Mouse (Mus musculus) 3134 (cell line): ENCODE results near the gene Slc9a9.

ENCODE experiments used
- DNase-seq: peaks from one replicate; pipeline ENCODE4 v3.0.0-alpha.2; 2011; ENCODE audit warnings: low spot score; ENCODE audit not compliant: insufficient read length; ENCODE audit errors: extremely low read depth

Slc9a9 gene

DNA sequence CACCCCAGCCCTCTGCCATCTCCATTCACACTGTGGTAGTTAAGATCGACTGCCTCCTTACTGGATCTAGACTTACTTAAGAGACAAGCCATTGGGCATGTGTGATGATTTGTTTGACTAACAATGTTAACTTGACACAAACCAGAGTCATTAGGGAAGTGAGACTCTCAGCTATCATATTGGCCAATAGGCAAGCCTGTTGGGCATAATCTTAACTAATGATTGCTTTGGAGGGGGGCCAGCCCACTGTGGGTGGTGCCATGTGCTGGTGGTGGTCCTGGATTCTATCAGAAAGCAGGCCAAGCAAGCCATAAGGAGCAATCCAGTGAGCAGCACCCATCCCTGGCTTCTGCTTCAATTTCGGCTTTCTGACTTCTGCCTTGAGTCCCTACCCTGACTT, 398.8 kb downstream of the Slc9a9 start:
- DNase-seq, result no peak

DNA sequence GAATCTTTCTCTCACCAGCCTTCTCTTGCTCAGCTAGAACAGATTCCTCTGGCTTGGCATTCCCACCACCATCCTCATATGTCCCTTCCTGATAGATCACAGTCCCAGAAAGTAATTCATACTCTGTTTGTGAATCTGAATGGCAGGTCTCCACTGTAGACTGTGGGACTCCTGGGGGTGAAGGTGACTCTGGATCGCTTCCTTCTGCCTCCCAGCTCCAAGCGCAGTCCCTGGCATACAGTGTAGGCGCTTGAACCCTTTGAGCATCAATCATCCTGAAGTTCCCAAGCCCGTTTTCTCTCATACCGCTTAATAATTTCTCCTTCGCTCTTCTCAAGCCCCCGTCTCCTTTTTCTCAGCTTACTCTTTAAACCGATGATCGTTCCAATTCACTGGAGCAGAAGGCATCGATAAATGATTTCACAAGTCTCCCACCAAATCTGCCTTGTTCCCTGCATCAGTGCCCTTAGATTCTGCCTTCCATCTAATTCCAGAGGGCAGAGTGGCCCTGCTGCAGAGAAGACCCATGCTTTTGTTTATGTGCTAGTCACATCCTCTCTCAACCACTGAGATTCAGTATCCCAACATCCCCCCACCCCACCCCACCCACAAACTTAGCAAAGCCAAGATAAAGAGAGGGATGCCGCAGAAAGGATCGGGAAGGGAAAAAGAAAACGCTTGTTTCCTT, 401.3 kb downstream of the Slc9a9 start:
- no peak for DNase-seq

DNA sequence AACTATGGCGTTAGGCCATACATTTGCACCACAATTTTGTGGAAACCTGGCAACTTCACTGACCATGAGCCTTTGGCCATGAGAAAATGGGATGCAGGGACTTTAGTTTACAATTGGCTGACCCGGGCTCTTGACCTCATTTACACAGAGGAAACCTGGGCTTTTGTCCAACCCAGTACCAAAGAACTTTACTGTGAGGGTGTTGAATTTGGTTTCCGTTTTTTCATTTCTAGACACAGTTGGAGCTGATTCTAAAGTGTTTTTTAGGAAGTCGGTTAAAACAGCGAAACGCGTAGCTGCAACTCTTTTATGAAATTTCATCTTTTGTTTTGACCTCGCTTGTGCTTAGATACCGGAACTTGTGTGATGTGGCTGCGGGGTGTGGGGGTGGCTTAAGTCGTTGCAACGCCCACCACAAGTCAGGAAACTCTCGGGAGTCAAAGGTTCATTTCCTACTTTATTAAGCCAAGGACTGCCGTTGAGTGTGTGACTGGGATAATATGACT, 402.8 kb downstream of the Slc9a9 start:
- no peak for DNase-seq

DNA sequence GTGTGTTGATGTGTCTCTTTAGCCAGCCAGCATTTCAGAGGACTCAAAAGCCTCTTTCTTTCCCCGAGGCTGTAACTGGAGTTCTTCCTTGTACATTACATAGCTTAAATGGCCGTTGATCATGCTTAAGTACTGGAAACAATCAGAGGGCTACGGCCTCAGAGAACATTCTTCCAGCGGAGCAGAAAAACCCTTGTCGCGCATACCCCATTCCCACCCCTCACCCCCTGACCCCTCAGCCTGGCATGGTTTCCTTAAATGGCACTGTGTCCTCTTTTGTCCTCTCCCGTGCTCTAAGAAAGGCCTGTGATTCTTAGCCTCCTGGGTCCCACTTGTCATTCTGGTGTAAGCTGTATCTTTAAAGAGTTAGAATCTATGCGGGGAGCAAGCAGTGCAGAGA, 404.0 kb downstream of the Slc9a9 start:
- no peak for DNase-seq

DNA sequence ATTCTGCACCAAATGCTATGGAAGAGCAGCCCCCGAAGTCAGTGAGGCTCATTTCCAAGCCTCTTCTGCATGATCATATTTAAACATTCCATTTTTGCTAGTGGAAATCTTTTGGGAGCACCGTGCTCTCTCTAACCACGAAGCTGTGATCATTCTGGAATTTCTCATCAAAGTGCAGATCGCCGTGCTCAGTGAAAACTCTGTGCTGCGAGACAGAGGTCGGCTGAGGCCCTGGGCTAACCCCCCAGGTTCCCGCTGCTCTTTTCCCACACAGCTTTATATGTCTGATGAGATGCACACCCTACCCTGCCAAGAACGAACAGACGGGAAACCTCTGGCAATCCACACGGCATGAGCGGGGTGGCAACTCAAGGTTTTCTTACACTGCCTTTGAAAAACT, 406.1 kb downstream of the Slc9a9 start:
- no peak for DNase-seq

DNA sequence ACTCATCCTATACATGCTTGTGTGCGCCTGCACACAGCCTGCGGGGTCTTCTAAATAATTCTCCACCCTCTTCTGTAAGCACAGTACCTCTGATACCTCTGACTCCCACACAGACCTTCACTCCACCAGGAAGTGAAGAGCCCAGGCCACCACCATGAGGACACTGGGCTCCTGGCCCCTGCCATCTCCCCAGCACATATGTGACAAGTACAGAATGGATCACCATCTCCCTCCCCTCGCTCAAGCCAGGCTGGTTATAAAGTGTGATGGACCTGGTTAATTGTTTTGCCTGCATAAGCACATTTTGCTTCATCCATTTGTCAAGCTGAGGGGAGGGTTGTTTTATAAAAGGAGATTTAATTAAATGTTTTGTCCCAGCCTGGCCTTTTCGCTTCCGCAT, 408.2 kb downstream of the Slc9a9 start:
- no peak for DNase-seq

DNA sequence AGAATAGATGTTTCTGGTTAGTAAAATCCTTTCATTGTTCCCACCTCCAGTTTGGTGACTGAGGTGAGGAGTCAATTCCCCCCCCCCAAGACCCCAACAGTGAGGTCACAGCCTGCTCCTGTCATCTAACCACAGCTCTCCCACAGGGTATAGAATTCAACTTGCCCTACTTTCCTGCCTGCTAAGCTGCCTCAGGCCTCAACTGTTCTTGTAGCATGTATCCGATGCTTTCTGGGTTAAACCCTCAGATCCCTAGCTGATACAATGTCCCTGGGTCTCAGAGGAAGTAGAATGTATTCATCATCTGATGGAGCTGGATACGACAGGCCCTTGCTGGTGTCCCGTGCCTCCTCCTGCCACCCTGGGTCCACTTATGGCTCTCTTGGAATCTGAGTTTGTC, 408.9 kb downstream of the Slc9a9 start:
- no peak for DNase-seq

DNA sequence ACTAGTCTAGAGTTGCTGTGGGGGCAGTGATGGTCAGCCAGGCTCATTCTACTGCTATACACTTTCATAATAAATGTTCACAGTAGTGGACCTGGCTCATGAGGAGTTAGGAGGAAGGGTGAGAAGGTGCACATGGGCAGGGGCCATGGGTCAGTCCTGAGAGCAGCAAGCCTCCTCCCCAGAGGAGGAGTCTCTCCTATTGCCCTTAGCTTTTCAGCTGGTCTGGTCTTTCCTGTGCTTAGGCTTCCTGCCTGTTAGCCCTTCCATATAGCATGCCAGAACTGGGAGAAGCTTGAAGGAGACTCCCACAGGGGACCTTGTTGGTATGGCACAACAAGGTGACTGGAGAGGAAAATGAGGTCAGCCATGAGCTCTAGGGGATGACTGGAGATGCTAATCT, 410.2 kb downstream of the Slc9a9 start:
- no peak for DNase-seq

DNA sequence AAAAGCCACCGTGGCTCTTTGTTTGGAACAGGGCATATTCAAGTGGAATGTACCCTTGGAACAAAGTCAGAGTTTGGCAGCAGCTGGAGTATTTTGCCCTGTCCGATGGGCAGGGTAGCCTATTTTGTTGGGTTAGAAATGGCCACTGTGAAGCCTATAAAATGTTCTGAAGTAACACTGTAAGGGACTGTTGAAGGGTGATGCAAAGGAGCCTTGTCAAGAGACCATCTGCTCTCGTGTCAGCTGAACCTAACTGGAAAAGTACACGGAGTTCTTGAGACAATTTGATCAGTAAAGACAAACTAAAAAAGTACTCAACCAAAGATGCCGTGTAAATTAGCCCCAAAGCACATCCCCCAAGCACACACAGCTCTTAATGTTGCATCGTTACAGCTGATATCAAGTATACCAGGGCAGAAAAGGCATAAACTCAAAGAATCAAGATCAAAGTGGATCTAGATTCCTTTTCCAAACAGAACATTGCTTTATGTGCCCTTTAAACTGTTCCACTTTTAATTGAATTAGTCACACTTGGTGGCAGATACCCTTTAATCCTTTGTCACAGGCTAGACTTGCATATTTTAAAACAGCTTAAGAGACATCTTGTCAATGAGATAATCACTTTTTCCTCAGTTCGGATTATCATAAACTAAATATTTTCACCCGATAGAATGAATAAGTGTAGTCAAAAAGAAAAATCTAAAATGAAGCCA, 416.6 kb downstream of the Slc9a9 start:
- no peak for DNase-seq

DNA sequence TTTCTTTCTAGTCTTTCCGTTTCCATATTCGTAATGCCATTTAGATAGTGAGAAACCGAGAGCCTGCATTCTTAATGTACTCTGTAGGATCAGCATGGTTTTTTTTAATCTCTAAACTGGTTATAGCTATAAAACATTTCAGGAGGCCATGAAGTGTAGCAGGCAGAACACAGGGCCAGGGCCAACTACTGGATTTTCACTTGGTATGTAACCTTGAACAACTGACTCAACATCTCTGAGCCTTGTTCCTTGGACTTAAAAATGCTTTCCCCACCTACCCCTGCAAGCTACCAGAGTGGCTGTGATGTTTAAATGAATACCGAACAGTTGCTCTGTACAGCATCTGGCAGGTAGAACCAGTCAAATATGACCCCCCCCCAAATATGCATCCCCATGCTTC, 418.5 kb downstream of the Slc9a9 start:
- DNase-seq, result no peak

DNA sequence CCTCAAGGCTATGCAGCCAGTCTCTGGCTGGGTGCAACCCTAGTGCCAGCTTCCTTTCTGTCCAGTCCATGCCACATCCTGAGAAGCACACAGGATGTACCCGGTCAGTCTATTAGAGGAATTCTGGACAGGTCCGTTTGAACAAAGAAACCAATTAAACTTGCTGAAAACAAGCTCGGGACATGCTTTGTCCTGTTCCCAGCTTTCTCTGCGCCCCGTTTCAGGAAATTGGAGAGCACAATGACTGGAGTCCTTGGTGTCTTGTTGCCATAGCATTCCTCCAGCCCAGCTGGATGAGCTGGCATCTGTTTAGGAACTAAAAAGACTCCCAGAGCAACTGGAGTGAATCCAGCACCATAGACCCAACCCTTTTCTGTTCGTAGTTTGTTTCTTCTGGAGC, 419.3 kb downstream of the Slc9a9 start:
- DNase-seq, result no peak

DNA sequence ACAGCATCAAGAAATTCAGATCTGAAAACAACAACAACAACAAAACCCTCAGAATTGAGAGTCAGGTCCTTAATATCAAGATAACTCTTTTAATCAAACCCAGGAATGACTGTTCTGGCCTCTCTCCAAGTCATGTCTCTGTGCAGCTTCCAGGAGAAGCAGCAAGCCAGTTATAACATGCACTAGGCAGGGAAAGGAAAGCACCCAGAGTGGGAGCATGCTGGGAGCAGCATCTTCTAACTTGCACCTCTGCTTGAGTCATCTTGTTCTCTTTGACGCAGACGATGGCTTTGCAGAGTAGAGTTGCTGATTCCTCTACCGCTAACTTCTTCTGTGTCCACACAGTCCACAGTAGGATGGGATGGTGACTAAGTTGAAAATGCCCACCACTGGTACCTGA, 426.8 kb downstream of the Slc9a9 start:
- no peak for DNase-seq

DNA sequence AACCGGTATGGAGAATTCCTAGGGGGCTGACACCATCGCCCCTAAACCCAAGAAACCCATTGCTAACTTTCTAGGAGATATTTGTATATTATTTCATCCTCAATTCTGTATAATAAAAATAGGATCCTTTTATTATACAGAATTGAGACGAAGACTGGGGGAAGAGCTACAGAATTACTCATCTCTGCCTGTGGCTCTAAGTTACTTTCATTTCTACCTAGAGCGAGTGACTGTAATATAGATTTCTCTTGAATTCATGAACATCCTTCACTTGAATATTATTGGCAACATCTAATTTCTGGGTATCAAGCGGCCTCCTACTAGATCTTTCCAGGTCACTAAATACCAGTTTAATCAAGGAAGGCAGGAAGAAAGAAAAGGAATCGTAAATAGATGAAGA, 436.1 kb downstream of the Slc9a9 start:
- DNase-seq, result no peak

DNA sequence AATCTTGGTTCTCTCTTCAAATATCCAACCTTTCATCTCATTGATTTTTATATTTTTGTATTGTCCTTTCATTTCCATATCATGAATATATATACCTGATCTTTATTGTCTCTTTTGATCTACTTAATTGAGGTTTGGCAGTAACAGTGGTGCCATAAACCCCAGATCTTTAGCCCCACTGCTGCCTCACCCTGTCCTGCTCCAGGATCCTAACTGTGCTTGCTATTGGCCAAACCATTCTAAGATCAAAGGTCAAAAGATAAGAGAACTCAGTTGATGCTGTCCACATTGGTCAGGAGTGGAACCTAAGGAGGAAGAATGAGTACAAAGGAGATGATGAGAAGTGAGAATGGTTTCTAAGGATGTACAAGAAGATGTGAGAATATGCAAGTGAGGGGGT, 440.1 kb downstream of the Slc9a9 start:
- DNase-seq, result no peak

DNA sequence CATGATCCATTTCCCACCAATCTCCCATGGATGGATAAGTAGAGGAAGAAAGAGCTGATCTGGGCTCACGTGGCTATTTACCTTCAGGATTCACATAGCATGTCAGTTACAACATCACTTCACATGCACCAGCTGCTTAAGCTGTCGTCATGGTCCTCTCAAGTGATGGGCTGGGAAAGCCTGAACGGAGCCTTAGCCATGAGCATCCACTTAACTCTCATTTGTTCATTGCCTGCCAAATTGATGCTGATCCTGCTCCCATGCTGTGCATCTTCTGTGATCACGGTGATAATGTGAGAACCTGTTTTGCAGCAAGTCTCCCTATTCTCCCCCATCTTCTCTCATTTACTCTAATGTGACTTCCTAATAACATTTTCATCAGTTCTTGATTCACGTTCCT, 441.1 kb downstream of the Slc9a9 start:
- DNase-seq, result no peak

DNA sequence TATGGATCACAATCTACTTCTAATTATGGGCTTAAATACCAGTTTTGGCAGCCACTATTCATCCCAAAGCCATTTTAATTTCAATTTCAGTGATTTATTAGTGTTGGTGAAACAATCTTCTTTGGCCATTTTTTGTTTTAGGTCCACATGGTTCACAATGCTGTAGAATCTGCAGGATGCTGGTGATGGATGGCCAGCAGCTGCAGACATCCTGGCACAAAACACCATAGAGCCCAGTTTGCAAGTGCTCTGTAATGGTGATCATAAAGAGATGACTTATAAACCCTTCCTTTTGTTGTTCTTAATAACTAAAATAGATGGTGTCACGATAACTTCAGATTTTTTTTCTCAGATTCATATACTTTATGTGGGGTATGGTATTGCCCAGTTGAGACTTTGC, 442.0 kb downstream of the Slc9a9 start:
- DNase-seq, result no peak

DNA sequence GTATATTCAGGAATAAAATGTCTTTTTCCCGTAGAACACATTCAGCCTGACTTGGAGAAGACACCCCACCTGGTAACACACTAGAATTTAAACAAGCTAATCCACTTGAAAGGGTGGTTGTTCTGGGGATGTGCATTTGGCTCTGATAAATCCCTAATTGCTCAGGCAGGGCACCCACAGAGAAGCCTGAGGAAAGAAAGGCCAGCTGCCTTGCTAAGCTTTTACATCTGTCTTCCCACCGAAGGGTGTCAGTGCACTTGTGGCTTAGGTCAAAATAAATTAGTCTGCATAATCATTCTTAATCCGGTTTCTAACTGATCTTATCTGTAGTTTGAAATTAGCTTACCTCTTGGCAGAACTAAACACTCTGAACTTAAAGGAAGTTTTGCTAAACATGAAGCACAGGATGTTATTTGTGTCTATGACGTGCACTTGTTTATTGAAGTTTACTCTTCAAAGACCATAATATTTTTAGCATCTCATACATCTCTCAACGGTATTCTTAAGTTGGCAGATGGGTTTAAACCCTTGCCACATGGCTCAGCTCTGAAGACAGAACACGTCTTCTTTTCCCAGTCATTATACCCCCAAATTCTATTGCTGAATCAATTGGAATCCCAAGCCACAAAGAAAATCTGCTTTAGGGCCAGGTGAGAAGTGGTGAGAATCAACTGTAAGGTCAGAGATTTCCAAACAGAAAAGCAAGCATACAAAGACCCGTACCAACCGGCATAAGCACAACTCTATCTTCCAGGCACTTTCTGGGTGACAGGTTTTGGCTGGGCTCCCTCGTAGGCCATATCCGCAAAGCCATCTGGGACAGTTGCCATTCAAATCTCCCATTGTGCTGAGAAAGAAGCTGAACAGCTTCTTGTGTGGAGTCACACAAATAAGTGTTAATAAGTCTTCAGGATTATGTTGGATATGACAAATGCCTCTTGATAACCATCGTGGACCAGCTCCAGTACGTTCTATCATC, 443.7 kb downstream of the Slc9a9 start:
- no peak for DNase-seq

DNA sequence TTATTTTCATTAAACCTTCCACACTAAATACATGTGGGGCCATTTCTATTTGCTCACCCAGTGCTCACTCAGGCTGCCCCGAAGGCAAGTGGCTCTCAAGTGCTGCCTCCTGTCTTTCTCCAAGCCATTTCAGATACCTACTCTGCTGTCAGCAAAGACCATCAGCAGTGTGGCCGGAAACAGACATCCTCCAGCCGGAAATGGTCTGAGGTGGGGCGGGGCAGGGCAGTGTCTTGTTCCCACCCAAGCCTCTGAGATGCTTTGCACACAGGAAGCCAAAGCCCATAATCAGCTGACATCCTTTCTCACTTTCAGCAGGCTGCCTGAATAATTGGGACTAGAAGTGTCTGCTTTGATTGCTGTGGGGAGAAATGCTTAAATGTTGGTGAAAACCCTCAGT, 450.4 kb downstream of the Slc9a9 start:
- DNase-seq, result no peak

DNA sequence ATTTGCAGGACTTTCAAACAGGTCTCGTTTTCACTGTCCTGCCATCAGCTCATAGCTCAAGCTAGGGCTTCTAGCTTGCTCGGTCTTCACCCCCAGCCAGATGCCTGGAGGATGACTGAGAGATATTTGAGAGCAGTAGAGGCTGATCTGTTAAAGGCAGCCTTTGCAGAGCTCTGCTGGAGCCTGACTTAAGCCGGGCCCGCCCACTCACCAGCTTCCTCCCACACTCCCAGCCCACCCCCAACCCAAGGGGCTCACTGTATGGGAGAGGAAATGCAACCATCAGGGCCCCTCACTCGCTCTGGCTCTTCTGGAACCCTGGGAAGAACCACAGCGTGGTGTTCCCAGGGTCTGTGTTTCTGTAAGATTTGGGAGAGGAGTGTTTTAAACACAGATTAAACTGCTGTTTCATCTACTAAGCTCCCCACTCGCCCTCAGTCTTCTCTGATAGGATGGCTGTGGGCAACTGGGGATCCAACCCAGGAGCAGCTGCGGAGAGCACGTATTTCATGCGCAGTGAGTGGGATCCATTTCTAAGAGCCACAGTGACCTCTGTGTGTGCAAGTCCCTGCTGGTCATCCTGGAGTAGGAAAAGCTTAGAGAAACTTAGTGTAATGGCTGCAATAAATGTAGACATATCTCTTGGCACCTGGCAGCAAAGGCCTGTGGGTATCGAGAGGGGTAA, 451.6 kb downstream of the Slc9a9 start:
- no peak for DNase-seq

DNA sequence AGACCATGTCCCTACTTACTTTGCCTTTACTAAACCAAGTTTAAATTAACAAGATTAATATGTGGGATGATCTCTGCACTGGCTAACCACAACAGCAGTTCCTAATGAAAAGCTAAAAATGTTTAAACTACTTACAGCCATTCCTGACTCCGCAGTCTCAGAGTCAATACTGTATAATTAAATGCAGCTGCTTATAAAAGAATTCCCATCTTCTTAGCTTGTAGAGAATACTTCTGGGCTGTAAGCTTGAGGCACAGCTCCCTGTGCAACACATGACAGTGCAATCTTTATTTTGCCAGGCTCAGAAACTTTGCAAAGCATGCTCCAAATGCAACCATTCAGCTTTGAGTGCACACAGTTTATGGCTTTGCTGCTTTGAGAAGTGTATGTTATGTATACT, 456.0 kb downstream of the Slc9a9 start:
- no peak for DNase-seq

DNA sequence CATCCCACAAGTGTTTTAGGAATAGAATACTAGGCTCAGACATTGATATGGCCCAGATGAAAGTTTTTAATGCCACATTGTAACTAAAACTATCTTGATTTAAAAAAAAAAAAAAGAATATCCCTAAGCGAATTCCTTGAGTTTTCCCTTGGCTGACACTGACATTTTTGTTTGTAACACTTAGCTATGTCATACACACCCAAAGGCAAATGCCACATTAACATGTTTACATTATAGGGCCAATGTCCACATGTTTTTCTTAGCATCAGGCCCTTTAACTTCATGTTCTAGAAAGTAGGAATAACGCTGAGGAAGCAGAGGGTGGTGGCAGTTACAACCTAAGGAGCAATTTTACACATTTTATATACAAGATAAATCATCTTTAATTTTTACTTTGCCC, 458.1 kb downstream of the Slc9a9 start:
- DNase-seq, result no peak
